Mouse (Mus musculus): Measurements from ENCODE around the gene Olfr324. TPM values are rescaled to one million over a fixed set of nuclear protein-coding genes. Genes with fewer than 3 reads are reported as not detected.

Olfr324 gene
- polyA plus RNA-seq, 1 experiment, result not detected

- no peak overlapping the region for H3K27ac ChIP-seq (ENCODE audit: control insufficient read depth, insufficient read depth, low read length)
- H3K4me1 ChIP-seq (replicated peaks; ENCODE audit: control insufficient read depth, insufficient read depth, low read length), result no peaks in the 10 kb centered on the region
- no peaks in the 10 kb centered on the region for H3K27me3 ChIP-seq (ENCODE audit: control insufficient read depth, insufficient read depth, low read length)
- no peaks in the 10 kb centered on the region for H3K36me3 ChIP-seq (ENCODE audit: control insufficient read depth, insufficient read depth, low read length)
- no peak overlapping the region for H3K4me3 ChIP-seq (ENCODE audit: control insufficient read depth, insufficient read depth, low read length)
- DNase-seq, result no peak
- TF ChIP-seq CTCF (IDR thresholded peaks at IDR 0.05; ENCODE audit: borderline replicate concordance, control insufficient read depth, extremely low read depth, insufficient read depth, low read length, poor library complexity) (no peak), POLR2A (IDR thresholded peaks at IDR 0.05; ENCODE audit: control insufficient read depth, extremely low read depth, insufficient read depth, low read length, poor library complexity) (no peak)
- 93% methylated on average over 12 of the region's 12 CpGs for WGBS
Observed at GRCm38 (mm10) chr11:58606177-58606919, 11.4 kb downstream of the Olfr324 start.

GRCm38 (mm10) chr11:58607030-58607429, 12.1 kb downstream of the Olfr324 start:
- Histone ChIP-seq H3K27ac (ENCODE audit: control insufficient read depth, insufficient read depth, low read length) (no peak overlapping the region), H3K4me3 (ENCODE audit: control insufficient read depth, insufficient read depth, low read length) (no peak overlapping the region), H3K4me1 (replicated peaks; ENCODE audit: control insufficient read depth, insufficient read depth, low read length) (no peaks in the 10 kb centered on the region), H3K36me3 (ENCODE audit: control insufficient read depth, insufficient read depth, low read length) (no peaks in the 10 kb centered on the region), H3K27me3 (ENCODE audit: control insufficient read depth, insufficient read depth, low read length) (no peaks in the 10 kb centered on the region)
- DNase-seq, result no peak
- 86% methylated on average over 6 of the region's 6 CpGs for WGBS
- TF ChIP-seq CTCF (IDR thresholded peaks at IDR 0.05; ENCODE audit: borderline replicate concordance, control insufficient read depth, extremely low read depth, insufficient read depth, low read length, poor library complexity) (no peak), POLR2A (IDR thresholded peaks at IDR 0.05; ENCODE audit: control insufficient read depth, extremely low read depth, insufficient read depth, low read length, poor library complexity) (no peak)

DNA sequence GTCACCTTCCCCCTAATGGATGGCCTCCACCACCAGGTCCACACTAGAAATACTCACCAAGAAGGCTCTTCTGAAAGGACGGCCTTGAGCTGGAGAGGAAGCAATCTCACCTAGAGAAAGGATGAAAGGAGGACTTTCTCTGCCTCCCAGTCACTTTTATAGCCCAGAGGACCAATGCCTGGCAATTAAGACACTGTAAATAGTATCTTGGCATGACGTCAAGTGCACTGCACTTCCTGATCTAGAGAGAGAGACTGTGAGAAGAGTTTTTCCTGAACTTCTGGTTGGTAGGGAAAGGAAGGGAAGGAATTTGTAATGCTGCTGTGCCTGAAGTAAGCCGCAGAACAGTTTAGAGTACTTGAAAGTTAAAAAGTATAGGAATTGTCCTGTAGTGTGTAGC, 18.4 kb downstream of the Olfr324 start:
- Histone ChIP-seq H3K4me3 (ENCODE audit: control insufficient read depth, insufficient read depth, low read length) (no peak overlapping the region), H3K27me3 (ENCODE audit: control insufficient read depth, insufficient read depth, low read length) (no peaks in the 10 kb centered on the region), H3K36me3 (ENCODE audit: control insufficient read depth, insufficient read depth, low read length) (no peaks in the 10 kb centered on the region), H3K27ac (ENCODE audit: control insufficient read depth, insufficient read depth, low read length) (no peak overlapping the region), H3K4me1 (replicated peaks; ENCODE audit: control insufficient read depth, insufficient read depth, low read length) (no peaks in the 10 kb centered on the region)
- WGBS, result 66% methylated on average over 3 of the region's 3 CpGs
- TF ChIP-seq CTCF (IDR thresholded peaks at IDR 0.05; ENCODE audit: borderline replicate concordance, control insufficient read depth, extremely low read depth, insufficient read depth, low read length, poor library complexity), result no peak
- no peak for DNase-seq

DNA sequence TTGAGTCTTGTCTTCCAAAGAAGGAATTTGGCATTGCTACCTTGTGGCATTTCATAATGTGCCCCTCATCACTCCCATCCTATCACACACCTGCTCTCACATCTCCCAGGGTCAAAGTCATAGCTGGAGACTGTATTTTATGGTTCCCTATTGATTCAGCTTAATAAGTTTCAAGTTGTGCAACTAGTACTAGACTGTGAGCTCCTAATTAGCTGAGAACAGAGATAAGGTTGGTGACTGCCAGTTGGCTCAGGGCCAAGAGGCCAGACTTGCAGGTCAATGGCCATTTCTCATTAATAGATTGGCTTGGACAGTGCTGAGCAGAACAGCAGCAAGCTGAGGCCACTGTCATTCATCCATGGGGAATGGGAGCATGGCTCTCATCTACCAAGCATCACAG, 19.6 kb downstream of the Olfr324 start:
- no peaks in the 10 kb centered on the region for H3K36me3 ChIP-seq (ENCODE audit: control insufficient read depth, insufficient read depth, low read length)
- TF ChIP-seq POLR2A (IDR thresholded peaks at IDR 0.05; ENCODE audit: control insufficient read depth, extremely low read depth, insufficient read depth, low read length, poor library complexity), result no peak
- TF ChIP-seq CTCF (IDR thresholded peaks at IDR 0.05; ENCODE audit: borderline replicate concordance, control insufficient read depth, extremely low read depth, insufficient read depth, low read length, poor library complexity), result no peak
- no peaks in the 10 kb centered on the region for H3K4me1 ChIP-seq (replicated peaks; ENCODE audit: control insufficient read depth, insufficient read depth, low read length)
- no peak overlapping the region for H3K27ac ChIP-seq (ENCODE audit: control insufficient read depth, insufficient read depth, low read length)
- H3K27me3 ChIP-seq (ENCODE audit: control insufficient read depth, insufficient read depth, low read length), result no peaks in the 10 kb centered on the region
- no peak overlapping the region for H3K4me3 ChIP-seq (ENCODE audit: control insufficient read depth, insufficient read depth, low read length)
- DNase-seq, result no peak

DNA sequence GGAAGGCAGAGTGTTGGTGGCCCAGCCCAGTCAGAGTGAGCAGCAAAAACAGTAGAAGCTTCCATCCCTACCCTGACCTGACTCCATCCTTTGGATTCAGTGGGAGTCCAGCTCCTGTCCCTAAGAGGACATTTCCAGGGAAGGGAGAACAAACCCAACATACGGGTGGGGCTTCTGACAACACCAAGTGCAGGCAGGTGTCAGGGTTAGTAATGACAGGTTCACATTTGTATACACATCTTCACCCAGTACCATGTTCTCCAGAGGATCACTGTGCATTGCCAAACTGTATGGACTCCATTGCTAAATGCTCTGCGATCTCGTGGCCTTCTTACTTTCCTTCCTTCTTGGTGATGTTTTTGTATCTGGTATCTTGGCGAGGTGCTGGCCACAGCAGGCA, 21.1 kb downstream of the Olfr324 start, which contains the start of gene 2210407C18Rik:
TSS of gene 2210407C18Rik (minus strand) at position 101 of the 400 bp plus-strand sequence.
- no peak for DNase-seq
- no peak for TF ChIP-seq POLR2A (IDR thresholded peaks at IDR 0.05; ENCODE audit: control insufficient read depth, extremely low read depth, insufficient read depth, low read length, poor library complexity)
- no peak for TF ChIP-seq CTCF (IDR thresholded peaks at IDR 0.05; ENCODE audit: borderline replicate concordance, control insufficient read depth, extremely low read depth, insufficient read depth, low read length, poor library complexity)
- no peaks in the 10 kb centered on the region for H3K27me3 ChIP-seq (ENCODE audit: control insufficient read depth, insufficient read depth, low read length)
- H3K4me1 ChIP-seq (replicated peaks; ENCODE audit: control insufficient read depth, insufficient read depth, low read length), result no peaks in the 10 kb centered on the region
- no peak within 1 kb of the TSS for H3K27ac ChIP-seq (ENCODE audit: control insufficient read depth, insufficient read depth, low read length)
- H3K36me3 ChIP-seq (ENCODE audit: control insufficient read depth, insufficient read depth, low read length), result no peaks in the 10 kb centered on the region
- no peak within 1 kb of the TSS for H3K4me3 ChIP-seq (ENCODE audit: control insufficient read depth, insufficient read depth, low read length)
- 93% methylated on average over 4 of the region's 4 CpGs for WGBS

GRCm38 (mm10) chr11:58618369-58618768, 23.5 kb downstream of the Olfr324 start:
- Histone ChIP-seq H3K27me3 (ENCODE audit: control insufficient read depth, insufficient read depth, low read length) (no peaks in the 10 kb centered on the region), H3K27ac (ENCODE audit: control insufficient read depth, insufficient read depth, low read length) (no peak overlapping the region), H3K36me3 (ENCODE audit: control insufficient read depth, insufficient read depth, low read length) (no peaks in the 10 kb centered on the region), H3K4me3 (ENCODE audit: control insufficient read depth, insufficient read depth, low read length) (no peak overlapping the region), H3K4me1 (replicated peaks; ENCODE audit: control insufficient read depth, insufficient read depth, low read length) (no peaks in the 10 kb centered on the region)
- 85% methylated on average over 3 of the region's 3 CpGs for WGBS
- no peak for TF ChIP-seq CTCF (IDR thresholded peaks at IDR 0.05; ENCODE audit: borderline replicate concordance, control insufficient read depth, extremely low read depth, insufficient read depth, low read length, poor library complexity)
- no peak for TF ChIP-seq POLR2A (IDR thresholded peaks at IDR 0.05; ENCODE audit: control insufficient read depth, extremely low read depth, insufficient read depth, low read length, poor library complexity)
- DNase-seq, result no peak

GRCm38 (mm10) chr11:58618793-58619192, 23.9 kb downstream of the Olfr324 start:
- Histone ChIP-seq H3K36me3 (ENCODE audit: control insufficient read depth, insufficient read depth, low read length) (no peaks in the 10 kb centered on the region), H3K4me1 (replicated peaks; ENCODE audit: control insufficient read depth, insufficient read depth, low read length) (no peaks in the 10 kb centered on the region), H3K27ac (ENCODE audit: control insufficient read depth, insufficient read depth, low read length) (no peak overlapping the region), H3K4me3 (ENCODE audit: control insufficient read depth, insufficient read depth, low read length) (no peak overlapping the region), H3K27me3 (ENCODE audit: control insufficient read depth, insufficient read depth, low read length) (no peaks in the 10 kb centered on the region)
- WGBS, result 83% methylated on average over 6 of the region's 6 CpGs
- DNase-seq, result no peak
- TF ChIP-seq CTCF (IDR thresholded peaks at IDR 0.05; ENCODE audit: borderline replicate concordance, control insufficient read depth, extremely low read depth, insufficient read depth, low read length, poor library complexity), result no peak
- TF ChIP-seq POLR2A (IDR thresholded peaks at IDR 0.05; ENCODE audit: control insufficient read depth, extremely low read depth, insufficient read depth, low read length, poor library complexity), result no peak

Data from thymus, adult 2 months (tissue).